Mouse (Mus musculus) adrenal gland, adult (tissue): ENCODE measurements at regions not wholly inside any gene's neighbourhood (a gene's known extent, or its start where the extent isn't known, plus 50 kb on each side); places are given as distances from the start of the nearest gene placed in this dataset.

Experiments used
- DNase-seq, 2 experiments: peaks; one replicate each; pipeline ENCODE4 v3.0.0; 2022 to 2023; ENCODE audit warnings: low spot score in 1 of 2; ENCODE audit not compliant: inconsistent age in 2 of 2

GRCm38 (mm10) chr13:119263561-119263960 lies 164.8 kb upstream of the Paip1 start:
- no peak for DNase-seq

- DNase-seq, result no peak
Measured at GRCm38 (mm10) chr13:119267608-119268300, 160.6 kb upstream of the Paip1 start.

- DNase-seq, result no peak
Measured at GRCm38 (mm10) chr13:119268301-119268675, 160.1 kb upstream of the Paip1 start.

- DNase-seq, result no peak
Measured at GRCm38 (mm10) chr13:119275500-119275899, 152.9 kb upstream of the Paip1 start.

GRCm38 (mm10) chr13:119277308-119277948 lies 151.0 kb upstream of the Paip1 start:
- no peak for DNase-seq

- DNase-seq, result no peak
Measured at GRCm38 (mm10) chr13:119279449-119279848, 149.0 kb upstream of the Paip1 start.

- no peak for DNase-seq
Measured at GRCm38 (mm10) chr13:119280622-119281021, 147.8 kb upstream of the Paip1 start.

- DNase-seq, result peak; percentile 46 to 90
Measured at GRCm38 (mm10) chr13:119283448-119283847, 145.0 kb upstream of the Paip1 start.

GRCm38 (mm10) chr13:119309238-119309637 lies 119.2 kb upstream of the Paip1 start:
- DNase-seq, result no peak

GRCm38 (mm10) chr13:119310013-119310412 lies 118.4 kb upstream of the Paip1 start:
- DNase-seq, result no peak

- DNase-seq, result no peak
Measured at GRCm38 (mm10) chr13:119314356-119314755, 114.0 kb upstream of the Paip1 start.

GRCm38 (mm10) chr13:119318358-119318757 lies 110.0 kb upstream of the Paip1 start:
- DNase-seq, result no peak

- no peak for DNase-seq
Measured at GRCm38 (mm10) chr13:119325510-119325909, 102.9 kb upstream of the Paip1 start.

GRCm38 (mm10) chr13:119326877-119327625 lies 101.3 kb upstream of the Paip1 start:
- DNase-seq, result no peak

GRCm38 (mm10) chr13:119328731-119329130 lies 99.7 kb upstream of the Paip1 start:
- no peak for DNase-seq

GRCm38 (mm10) chr13:119331815-119332214 lies 96.6 kb upstream of the Paip1 start:
- no peak for DNase-seq

- DNase-seq, result no peak
Measured at GRCm38 (mm10) chr13:119333915-119334314, 94.5 kb upstream of the Paip1 start.

GRCm38 (mm10) chr13:119337861-119338260 lies 90.5 kb upstream of the Paip1 start:
- DNase-seq, result no peak

GRCm38 (mm10) chr13:119339016-119339415 lies 89.4 kb upstream of the Paip1 start:
- no peak for DNase-seq

- DNase-seq, result no peak
Measured at GRCm38 (mm10) chr13:119339762-119340161, 88.6 kb upstream of the Paip1 start.

GRCm38 (mm10) chr13:119341833-119342232 lies 86.6 kb upstream of the Paip1 start:
- peak; percentile 16 to 75 for DNase-seq

- no peak for DNase-seq
Measured at GRCm38 (mm10) chr13:119342761-119343160, 85.6 kb upstream of the Paip1 start.
